8 mouse cellular contexts compared by ENCODE assay signal in genomic region chr8:121590203-121591177, GRCm38 (mm10). TPM values are rescaled to one million over a fixed set of nuclear protein-coding genes. Genes with fewer than 3 reads are reported as not detected.
A peak's percentile ranks its signal among the peaks of the same experiment; 100 is the strongest.
DNase-seq lines count a peak whose midpoint lies in the region; ATAC-seq and TF ChIP-seq lines count a peak whose summit lies in the region.

Gene Map1lc3b (plus strand): TSS chr8:121590361.

- no peaks in the 10 kb centered on the region for H3K9me3 ChIP-seq in hindbrain, embryonic 10.5 days
- no peaks in the 10 kb centered on the region for H3K9me3 ChIP-seq in lung, postnatal 0 days (ENCODE audit: low read length)

- peak within 1 kb of the TSS; percentile 94 for H3K4me3 ChIP-seq in hindbrain, embryonic 10.5 days
- H3K4me3 ChIP-seq in lung, postnatal 0 days (ENCODE audit: low read depth, low read length): peak within 1 kb of the TSS; percentile 88

- peak; percentile 66 for ATAC-seq in frontal cortex, adult (ENCODE audit: low TSS enrichment)
- ATAC-seq in lung, postnatal 0 days: peak; percentile 87

- no peak; the same call in 1 of the 2 replicates for TF ChIP-seq CTCF in lung, postnatal 0 days (IDR thresholded peaks at IDR 0.05)

- peaks cover 41% of the 10 kb centered on the region for H3K4me1 ChIP-seq in hindbrain, embryonic 10.5 days (replicated peaks)
- H3K4me1 ChIP-seq in lung, postnatal 0 days (ENCODE audit: insufficient read depth, low read depth, low read length): peaks cover 15% of the 10 kb centered on the region

- WGBS in hindbrain, embryonic 10.5 days: under 1% methylated on average over 94 of the region's 94 CpGs
- under 1% methylated on average over 82 of the region's 94 CpGs for WGBS in lung, postnatal 0 days

- H3K36me3 ChIP-seq in hindbrain, embryonic 10.5 days: peaks cover 26% of the 10 kb centered on the region
- H3K36me3 ChIP-seq in lung, postnatal 0 days (ENCODE audit: insufficient read depth, low read length): peaks cover 10% of the 10 kb centered on the region; the same call in 1 of the 2 replicates

- H3K27ac ChIP-seq in hindbrain, embryonic 10.5 days: peak within 1 kb of the TSS; percentile 90
- H3K27ac ChIP-seq in lung, postnatal 0 days (ENCODE audit: low read length): peak within 1 kb of the TSS; percentile 88

- no peak for TF ChIP-seq EP300 in lung, postnatal 0 days (IDR thresholded peaks at IDR 0.05)

- peak within 1 kb of the TSS; percentile 98 for H3K9ac ChIP-seq in lung, postnatal 0 days (replicated peaks; ENCODE audit: low read depth)

- no peaks in the 10 kb centered on the region for H3K27me3 ChIP-seq in hindbrain, embryonic 10.5 days (ENCODE audit: insufficient read depth, poor library complexity, severe bottlenecking)
- H3K27me3 ChIP-seq in lung, postnatal 0 days (replicated peaks; ENCODE audit: insufficient read depth, low read length): no peaks in the 10 kb centered on the region

- peak within 1 kb of the TSS; percentile 89 for H3K4me2 ChIP-seq in lung, postnatal 0 days (replicated peaks; ENCODE audit: low read depth, low read length)

- peak; percentile 74 for DNase-seq in MEL-GATA-1-ER (ENCODE audit: extremely low read depth, low read depth)
- DNase-seq in cerebellum, adult 8-10 months: peak; percentile 98
- DNase-seq in hindbrain, embryonic 10.5 days (ENCODE audit: low spot score): peak; percentile 93
- peak; percentile 96 for DNase-seq in layer of hippocampus, adult 9-11 months
- peak; percentile 95 for DNase-seq in lung, postnatal 0 days (ENCODE audit: low spot score)
- peak; percentile 97 for DNase-seq in ovary, postnatal 14 days (ENCODE audit: low spot score)
- DNase-seq in thymus, postnatal 14 days: peak; percentile 97

RNA-seq across cellular contexts. Expression of gene Map1lc3b, which starts in this region (rescaled TPM):
- 222 and 268 TPM in 2 replicates for polyA plus RNA-seq in hindbrain, embryonic 10.5 days (2016; fragmentation: Nextera tagmentation; extraction: Ambion mirVana)
- 411 and 449 TPM in 2 replicates for polyA plus RNA-seq in lung, postnatal 0 days (2015; fragmentation: Nextera tagmentation; extraction: Ambion mirVana)

Comparison
In these comparisons a context has a peak if more than half of its experiments do, and no peak if none do; other contexts are left out.
1. Peak in every context shown above with its lines: DNase-seq, ATAC-seq, H3K4me3 ChIP-seq and H3K27ac ChIP-seq.